Mouse (Mus musculus) liver, adult 2 months (tissue): Measurements from ENCODE around the gene Chuk.

Experiments
- CTCF ChIP-seq: fragments of 200-500 bp; IDR thresholded peaks from 2 replicates; pipeline ENCODE4 v1.5.1; 2011; ENCODE audit warnings: low read depth, low read length, control low read depth
- POLR2A ChIP-seq: fragments of 200-500 bp; IDR thresholded peaks from 2 replicates; pipeline ENCODE4 v1.6.1; 2011; ENCODE audit warnings: low read length, control low read depth; ENCODE audit not compliant: insufficient read depth; ENCODE audit errors: extremely low read depth

- no peak for TF ChIP-seq POLR2A
- TF ChIP-seq CTCF: no peak
Measured at GRCm38 (mm10) chr19:44055173-44055826, 52.0 kb downstream of the Chuk start.
